Mouse (Mus musculus): Measurements from ENCODE around the gene Olfr103.

Olfr103 gene

DNA sequence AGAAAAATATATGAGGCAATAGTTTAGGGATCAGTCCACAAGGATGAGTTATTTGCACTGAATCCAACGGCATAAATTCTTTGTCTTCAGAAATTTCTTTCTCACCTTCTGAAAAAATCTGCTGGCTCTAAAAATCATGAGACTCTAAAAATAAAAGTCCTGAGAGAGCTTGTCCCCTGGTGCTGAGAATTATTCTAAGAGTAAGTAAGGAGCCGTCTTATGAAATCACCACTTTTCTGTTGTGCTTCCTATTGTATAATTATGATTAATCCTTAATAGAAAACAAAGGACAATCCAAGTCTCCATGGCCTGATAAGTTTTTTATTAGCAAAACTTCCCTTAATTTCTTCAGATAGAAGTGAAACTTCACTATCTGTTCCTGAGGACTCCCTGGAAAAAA lies at the start of gene Olfr103:
Gene Olfr103 (minus strand): TSS at position 101 of the 400 bp plus-strand sequence.
- no peak for DNase-seq (ENCODE audit: low spot score)

DNA sequence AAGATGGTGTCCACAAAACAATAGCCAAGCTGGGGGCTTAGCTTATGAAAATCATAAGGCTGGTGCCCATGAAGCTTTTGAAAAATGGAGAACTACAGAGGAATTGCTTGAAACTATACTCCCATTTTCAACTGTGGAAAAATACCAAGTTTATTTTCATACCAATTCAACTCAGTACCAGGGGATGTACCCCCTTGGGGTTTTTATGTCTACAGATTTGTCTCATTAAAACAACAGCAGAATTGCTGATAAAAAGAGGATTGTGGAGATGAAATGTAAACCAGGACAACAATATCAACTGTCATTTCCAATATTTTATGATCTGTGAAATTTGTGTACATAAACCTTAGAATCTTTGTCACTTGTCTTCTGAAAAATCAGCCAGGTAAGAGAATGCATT lies 39.2 kb upstream of the Olfr103 start, which contains the start of gene Olfr105-ps:
Gene Olfr105-ps (plus strand): TSS at position 301 of the 400 bp plus-strand sequence.
- no peak for DNase-seq (ENCODE audit: low spot score)

DNA sequence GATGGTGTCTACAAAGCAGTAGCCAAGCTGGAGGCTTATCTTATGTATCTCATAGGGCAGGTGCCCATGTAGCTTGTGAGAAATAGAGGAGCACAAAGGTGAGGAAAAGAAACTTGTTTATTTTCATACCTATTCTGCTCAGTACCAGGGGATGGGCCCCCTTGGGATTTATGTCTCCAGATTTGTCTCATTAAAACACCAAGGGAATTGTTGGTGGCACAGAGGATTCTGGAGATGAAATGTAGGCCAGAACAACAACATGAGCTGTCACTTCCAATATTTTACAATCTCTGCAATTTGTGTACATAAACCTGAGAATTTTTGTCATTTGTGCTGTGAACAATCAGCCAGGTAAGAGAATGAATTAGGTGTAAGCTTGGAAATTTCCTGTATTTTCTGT lies 19.8 kb upstream of the Olfr103 start, which contains the start of gene Olfr104-ps:
Gene Olfr104-ps (plus strand): TSS at position 301 of the 400 bp plus-strand sequence.
- DNase-seq (ENCODE audit: low spot score) = no peak

DNA sequence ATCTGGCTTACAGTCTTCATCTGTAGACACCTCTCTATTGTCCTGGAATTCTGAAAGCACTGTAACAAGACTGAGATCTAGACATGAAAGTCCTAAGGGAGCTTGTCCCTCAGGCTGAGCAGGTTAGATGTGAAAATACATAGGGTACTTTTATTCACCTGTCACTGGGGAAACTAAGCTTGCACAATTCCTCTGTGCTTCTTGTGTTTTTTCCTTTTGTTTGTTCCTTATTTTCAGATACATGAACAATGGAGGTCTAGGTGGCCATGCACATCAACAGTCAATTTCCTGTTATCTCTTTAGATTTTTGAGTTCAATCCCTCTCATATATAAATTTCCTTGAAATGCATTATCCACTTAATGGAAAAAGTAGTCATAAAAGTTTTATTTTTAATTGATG lies 22.5 kb downstream of the Olfr103 start, which contains the start of gene Olfr102:
Gene Olfr102 (minus strand): TSS at position 101 of the 400 bp plus-strand sequence.
- no peak for DNase-seq (ENCODE audit: low spot score)

DNA sequence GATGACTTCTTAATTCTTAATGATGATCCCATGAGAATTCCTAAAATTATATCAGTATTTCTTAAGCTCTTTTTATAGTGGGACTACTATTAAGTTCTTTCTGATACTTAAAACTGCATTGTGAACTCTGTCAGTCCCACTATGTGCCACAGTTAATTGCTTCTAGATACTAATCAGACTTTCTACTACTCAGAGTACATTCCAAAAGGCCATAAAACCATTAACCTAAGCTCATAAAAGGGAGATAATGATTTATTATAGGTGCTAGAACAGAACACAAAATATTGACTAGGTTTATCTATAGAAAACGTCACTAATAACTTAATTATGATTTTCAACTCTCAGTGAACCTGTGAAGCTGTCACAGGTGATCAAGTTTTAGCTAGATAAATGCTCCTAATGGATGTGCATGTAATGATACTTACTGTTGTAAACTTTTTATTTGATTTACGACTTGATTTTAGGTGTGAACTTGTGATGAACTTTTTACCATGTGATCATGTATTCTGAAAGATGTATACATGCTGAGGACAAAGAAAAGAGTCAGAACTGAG lies 29.3 kb downstream of the Olfr103 start:
- no peak for DNase-seq (ENCODE audit: low spot score)

DNA sequence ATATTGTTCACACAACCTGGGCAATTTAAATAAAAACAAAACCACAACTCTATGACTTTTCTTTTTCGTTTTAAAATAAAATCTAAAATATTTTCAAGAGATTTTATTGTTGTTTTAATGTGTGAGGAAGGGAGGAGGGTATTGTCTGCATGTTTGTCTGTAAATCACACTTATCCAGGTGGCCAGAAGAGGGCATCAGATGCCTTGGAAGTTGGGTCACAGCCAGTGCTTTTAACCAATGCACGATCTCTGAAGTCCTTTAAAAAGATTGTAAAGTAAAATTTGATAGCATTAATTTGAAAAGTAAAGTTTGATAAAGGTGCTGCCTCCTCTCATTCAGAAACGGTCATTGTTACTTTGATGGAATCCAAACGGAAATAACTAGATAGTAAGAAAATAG lies 31.0 kb downstream of the Olfr103 start:
- no peak for DNase-seq (ENCODE audit: low spot score)

DNA sequence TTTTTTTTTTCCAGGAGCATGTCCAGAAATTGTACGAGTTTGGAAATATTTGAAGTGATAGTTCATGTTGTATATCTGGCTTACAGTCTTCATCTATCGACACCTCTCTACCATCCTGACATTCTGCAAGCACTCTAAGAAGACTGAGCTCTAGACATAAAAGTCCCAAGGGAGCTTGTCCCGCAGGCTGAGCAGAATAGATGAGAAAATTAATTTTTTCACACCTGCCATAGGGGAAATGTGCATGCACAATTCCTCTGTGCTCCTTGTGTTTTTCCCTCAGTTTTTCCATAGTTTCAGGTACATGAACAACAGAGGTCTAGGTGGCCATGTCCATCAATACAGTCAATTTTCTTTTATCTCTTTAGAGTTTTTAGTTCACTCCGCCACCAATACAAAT lies 35.3 kb downstream of the Olfr103 start, which contains the start of gene Olfr101:
Gene Olfr101 (minus strand): TSS at position 101 of the 400 bp plus-strand sequence.
- no peak for DNase-seq (ENCODE audit: low spot score)

Measured in c-Kit-positive CD71-positive TER-119-positive erythroid progenitor cells, embryonic 14.5 days (primary cell).